28 mouse cellular contexts compared by ENCODE assay signal in genomic region chr2:92841626-92842025, GRCm38 (mm10).
DNase-seq lines count a peak whose midpoint lies in the region; ATAC-seq and TF ChIP-seq lines count a peak whose summit lies in the region.
"Had no signal": no experiment of that assay in that cellular context is flagged by ENCODE, and none has a peak within 500 bp of the region (broad histone marks: within the 10 kb centered on the region; RNA-seq: fewer than 3 reads in every experiment).

No protein-coding gene starts in this region.

- TF ChIP-seq CTCF in liver, postnatal 0 days (IDR thresholded peaks at IDR 0.05; ENCODE audit: low read depth): no peak
- no peak for TF ChIP-seq CTCF in kidney, postnatal 0 days (IDR thresholded peaks at IDR 0.05; ENCODE audit: low read depth)

- H3K4me1 ChIP-seq in liver, postnatal 0 days (ENCODE audit: insufficient read depth): no peaks in the 10 kb centered on the region
- H3K4me1 ChIP-seq in kidney, postnatal 0 days (replicated peaks; ENCODE audit: insufficient read depth, low read length): peaks cover 9% of the 10 kb centered on the region; the same call in 1 of the 2 replicates

- TF ChIP-seq EP300 in liver, postnatal 0 days (IDR thresholded peaks at IDR 0.05; ENCODE audit: low read depth): no peak

- H3K9ac ChIP-seq in liver, postnatal 0 days (replicated peaks): no peak overlapping the region
- H3K9ac ChIP-seq in kidney, postnatal 0 days (ENCODE audit: low read depth, low read length): peak overlapping the region; percentile 23; the same call in 1 of the 2 replicates
- H3K9ac ChIP-seq: embryonic facial prominence, embryonic 12.5 days; limb, embryonic 15.5 days; liver, embryonic 14.5 days; lung, embryonic 14.5 days; midbrain, embryonic 15.5 days; neural tube, embryonic 15.5 days had no signal

- ATAC-seq in liver, postnatal 0 days: peak; percentile 27; the same call in 1 of the 2 replicates
- no peak for ATAC-seq in kidney, postnatal 0 days (replicated peaks; ENCODE audit: low FRiP score, low read depth)
- ATAC-seq: forebrain, embryonic 14.5 days; hindbrain, embryonic 16.5 days; midbrain, embryonic 15.5 days had no signal

- H3K36me3 ChIP-seq in liver, postnatal 0 days (replicated peaks; ENCODE audit: insufficient read depth, low read length): no peaks in the 10 kb centered on the region
- no peaks in the 10 kb centered on the region for H3K36me3 ChIP-seq in kidney, postnatal 0 days (ENCODE audit: insufficient read depth, low read length)
- no peaks in the 10 kb centered on the region for H3K36me3 ChIP-seq in splenic B cell, adult 2 months (ENCODE audit: control insufficient read depth, insufficient read depth, low read length, poor library complexity, severe bottlenecking)
- H3K36me3 ChIP-seq: embryonic facial prominence, embryonic 12.5 days; hindbrain, embryonic 10.5 days; limb, embryonic 10.5 days; limb, embryonic 15.5 days; midbrain, embryonic 10.5 days; midbrain, embryonic 15.5 days; neural tube, embryonic 15.5 days had no signal

- no peak overlapping the region for H3K27ac ChIP-seq in liver, postnatal 0 days (ENCODE audit: low read depth)
- H3K27ac ChIP-seq in kidney, postnatal 0 days: no peak overlapping the region
- H3K27ac ChIP-seq: embryonic facial prominence, embryonic 12.5 days; hindbrain, embryonic 10.5 days; limb, embryonic 10.5 days; limb, embryonic 15.5 days; liver, embryonic 14.5 days; midbrain, embryonic 10.5 days; midbrain, embryonic 15.5 days; neural tube, embryonic 15.5 days had no signal

- DNase-seq in liver, postnatal 0 days: peak; percentile 37
- no peak for DNase-seq in liver
- peak; percentile 16 to 26 for DNase-seq in kidney, adult 8-10 months
- DNase-seq in kidney, postnatal 0 days (ENCODE audit: low spot score): no peak
- peak; percentile 6 for DNase-seq in splenic B cell, adult 2 months (ENCODE audit: low read depth, low spot score)
- DNase-seq in gastrocnemius, adult 8-10 months (ENCODE audit: low spot score in 2 of 2): no peak
- DNase-seq in embryo, embryonic 9.5 days (ENCODE audit: extremely low spot score): no peak
- DNase-seq: adrenal gland, postnatal 14 days; cerebellum, adult 11 months; cerebellum, adult 9-10 months; cerebellum, postnatal 36 days; gastrocnemius, postnatal 36 days; heart, postnatal 14 days; lung, embryonic 14.5 days; lung, postnatal 14 days; retina, postnatal 1 day; right cerebral cortex, postnatal 14 days; spleen, adult 18-20 months had no signal

- H3K9me3 ChIP-seq in liver, postnatal 0 days (ENCODE audit: low read length): no peaks in the 10 kb centered on the region
- H3K9me3 ChIP-seq in kidney, postnatal 0 days (replicated peaks; ENCODE audit: low read length): no peaks in the 10 kb centered on the region
- H3K9me3 ChIP-seq: embryonic facial prominence, embryonic 12.5 days; hindbrain, embryonic 10.5 days; limb, embryonic 10.5 days; limb, embryonic 15.5 days; midbrain, embryonic 10.5 days; midbrain, embryonic 15.5 days; neural tube, embryonic 15.5 days had no signal

- WGBS in liver, postnatal 0 days (ENCODE audit: insufficient replicate concordance): 23% methylated on average over 3 of the region's 3 CpGs
- 42% methylated on average over 3 of the region's 3 CpGs for WGBS in kidney, postnatal 0 days

- H3K27me3 ChIP-seq in liver, postnatal 0 days (ENCODE audit: insufficient read depth, low read length): no peaks in the 10 kb centered on the region
- no peaks in the 10 kb centered on the region for H3K27me3 ChIP-seq in kidney, postnatal 0 days (ENCODE audit: insufficient read depth, low read length)
- no peaks in the 10 kb centered on the region for H3K27me3 ChIP-seq in splenic B cell, adult 2 months (ENCODE audit: control insufficient read depth, insufficient read depth, low read length, poor library complexity, severe bottlenecking)
- H3K27me3 ChIP-seq: embryonic facial prominence, embryonic 12.5 days; limb, embryonic 15.5 days; midbrain, embryonic 15.5 days had no signal

- H3K4me3 ChIP-seq in liver, postnatal 0 days (ENCODE audit: low read depth, low read length): no peak overlapping the region
- no peak overlapping the region for H3K4me3 ChIP-seq in kidney, postnatal 0 days (replicated peaks; ENCODE audit: low read depth, low read length)
- H3K4me3 ChIP-seq: embryonic facial prominence, embryonic 12.5 days; hindbrain, embryonic 10.5 days; limb, embryonic 10.5 days; limb, embryonic 15.5 days; midbrain, embryonic 10.5 days; midbrain, embryonic 15.5 days; neural tube, embryonic 15.5 days had no signal

- no peak overlapping the region for H3K4me2 ChIP-seq in liver, postnatal 0 days (ENCODE audit: low read depth, low read length)
- no peak overlapping the region for H3K4me2 ChIP-seq in kidney, postnatal 0 days (ENCODE audit: low read length)
- H3K4me2 ChIP-seq: embryonic facial prominence, embryonic 12.5 days; limb, embryonic 15.5 days; lung, embryonic 14.5 days; midbrain, embryonic 15.5 days; neural tube, embryonic 15.5 days had no signal

Comparison
In these comparisons a context has a peak if more than half of its experiments do, and no peak if none do; other contexts are left out.
1. DNase-seq: peak in liver, postnatal 0 days (single experiment), kidney, adult 8-10 months (2 of 2) and splenic B cell, adult 2 months (single experiment); none in liver (single experiment), kidney, postnatal 0 days (single experiment), gastrocnemius, adult 8-10 months (0 of 2) and embryo, embryonic 9.5 days (single experiment).